Comparison of ENCODE assay signal across 46 mouse cellular contexts in genomic region chr9:44423576-44423975, GRCm38 (mm10). TPM values are rescaled to one million over a fixed set of nuclear protein-coding genes. Genes with fewer than 3 reads are reported as not detected.
"Had no signal": no experiment of that assay in that cellular context is flagged by ENCODE, and none has a peak within 500 bp of the region (broad histone marks: within the 10 kb centered on the region; RNA-seq: fewer than 3 reads in every experiment).

No protein-coding gene starts in this region.

- H3K4me1 ChIP-seq: limb, embryonic 10.5 days; limb, embryonic 12.5 days; midbrain, embryonic 10.5 days; midbrain, embryonic 12.5 days; neural tube, embryonic 12.5 days had no signal

- H3K9me3 ChIP-seq: limb, embryonic 10.5 days; limb, embryonic 13.5 days; limb, embryonic 15.5 days; liver, embryonic 12.5 days; liver, embryonic 15.5 days; lung, embryonic 15.5 days; megakaryocyte, embryonic 14.5 days; midbrain, embryonic 10.5 days; midbrain, embryonic 12.5 days; midbrain, embryonic 13.5 days; neural tube, embryonic 12.5 days; neural tube, embryonic 13.5 days had no signal

- H3K27ac ChIP-seq: limb, embryonic 10.5 days; limb, embryonic 12.5 days; limb, embryonic 13.5 days; limb, embryonic 15.5 days; liver, embryonic 12.5 days; liver, embryonic 13.5 days; liver, embryonic 14.5 days; liver, embryonic 15.5 days; lung, embryonic 15.5 days; macrophage; midbrain, embryonic 10.5 days; midbrain, embryonic 12.5 days; midbrain, embryonic 13.5 days; neural tube, embryonic 12.5 days; neural tube, embryonic 13.5 days had no signal

- H3K36me3 ChIP-seq: limb, embryonic 10.5 days; limb, embryonic 12.5 days; limb, embryonic 13.5 days; limb, embryonic 15.5 days; liver, embryonic 12.5 days; liver, embryonic 13.5 days; liver, embryonic 15.5 days; lung, embryonic 15.5 days; midbrain, embryonic 10.5 days; midbrain, embryonic 12.5 days; midbrain, embryonic 13.5 days; neural tube, embryonic 12.5 days; neural tube, embryonic 13.5 days had no signal

- H3K4me2 ChIP-seq: limb, embryonic 12.5 days; limb, embryonic 13.5 days; limb, embryonic 15.5 days; liver, embryonic 11.5 days; liver, embryonic 12.5 days; liver, embryonic 13.5 days; liver, embryonic 15.5 days; lung, embryonic 14.5 days; lung, embryonic 15.5 days; midbrain, embryonic 11.5 days; midbrain, embryonic 12.5 days; midbrain, embryonic 13.5 days; neural tube, embryonic 12.5 days; neural tube, embryonic 13.5 days had no signal

- H3K27me3 ChIP-seq: limb, embryonic 12.5 days; limb, embryonic 13.5 days; limb, embryonic 15.5 days; liver, embryonic 15.5 days; lung, embryonic 15.5 days; midbrain, embryonic 12.5 days; midbrain, embryonic 13.5 days; neural tube, embryonic 12.5 days; neural tube, embryonic 13.5 days had no signal

- H3K4me3 ChIP-seq: limb, embryonic 10.5 days; limb, embryonic 12.5 days; limb, embryonic 13.5 days; limb, embryonic 15.5 days; liver, embryonic 12.5 days; liver, embryonic 13.5 days; liver, embryonic 15.5 days; lung, embryonic 15.5 days; megakaryocyte, embryonic 14.5 days; midbrain, embryonic 10.5 days; midbrain, embryonic 12.5 days; midbrain, embryonic 13.5 days; myocyte; neural tube, embryonic 12.5 days; neural tube, embryonic 13.5 days had no signal

- ATAC-seq: liver, embryonic 12.5 days; liver, postnatal 0 days; lung, postnatal 0 days; midbrain, embryonic 13.5 days; midbrain, embryonic 16.5 days had no signal

- H3K9ac ChIP-seq: limb, embryonic 12.5 days; limb, embryonic 13.5 days; limb, embryonic 15.5 days; liver, embryonic 12.5 days; liver, embryonic 13.5 days; liver, embryonic 14.5 days; liver, embryonic 15.5 days; liver, postnatal 0 days; lung, embryonic 14.5 days; lung, embryonic 15.5 days; midbrain, embryonic 12.5 days; midbrain, embryonic 13.5 days; neural tube, embryonic 12.5 days; neural tube, embryonic 13.5 days had no signal

- DNase-seq: left cerebral cortex, postnatal 4 days; liver; liver, embryonic 13.5 days; liver, postnatal 0 days; lung, adult 18-20 months; lung, embryonic 14.5 days; lung, postnatal 10 days; lung, postnatal 14 days; lung, postnatal 36 days; lung, postnatal 4 days; midbrain, embryonic 14.5 days had no signal

RNA-seq across cellular contexts. Expression of gene Foxr1, which starts 17.4 kb away (rescaled TPM):
- total RNA-seq: left cerebral cortex, postnatal 10 days; left cerebral cortex, postnatal 14 days; left cerebral cortex, postnatal 25 days; left cerebral cortex, postnatal 36 days; left cerebral cortex, postnatal 4 days; liver, adult 2 months; megakaryocyte progenitor cell, adult 5-6 weeks; megakaryocyte, adult 5-6 weeks; megakaryocyte-erythroid progenitor cell, adult 5-6 weeks; midbrain, postnatal 0 days; monocyte, adult 5-6 weeks had no signal
- polyA plus RNA-seq: limb, embryonic 10.5 days; limb, embryonic 11.5 days; limb, embryonic 12.5 days; limb, embryonic 13.5 days; limb, embryonic 14.5 days; limb, embryonic 15.5 days; liver, adult 2 months; liver, embryonic 11.5 days; liver, embryonic 12.5 days; liver, embryonic 13.5 days; liver, embryonic 14.5 days; liver, embryonic 15.5 days; liver, embryonic 16.5 days; liver, postnatal 0 days; lung, embryonic 14.5 days; lung, embryonic 15.5 days; lung, embryonic 16.5 days; lung, postnatal 0 days; macrophage; midbrain, embryonic 10.5 days; midbrain, embryonic 11.5 days; midbrain, embryonic 12.5 days; midbrain, embryonic 13.5 days; midbrain, embryonic 14.5 days; midbrain, embryonic 16.5 days; midbrain, postnatal 0 days; myocyte; neural tube, embryonic 11.5 days; neural tube, embryonic 12.5 days; neural tube, embryonic 13.5 days had no signal
